Mouse (Mus musculus) lung, adult 2 months (tissue): ENCODE data around the gene Gm20716.

Experiments
- CTCF ChIP-seq: fragments of 200-500 bp; IDR thresholded peaks from 2 replicates; pipeline ENCODE4 v1.5.1; 2011; ENCODE audit warnings: mild to moderate bottlenecking, low read length, control low read depth; ENCODE audit not compliant: insufficient read depth
- POLR2A ChIP-seq: fragments of 200-500 bp; IDR thresholded peaks from 2 replicates; pipeline ENCODE4 v1.6.1; 2011; ENCODE audit warnings: low read depth, mild to moderate bottlenecking, control low read depth, low read length, borderline replicate concordance; ENCODE audit errors: extremely low read depth

GRCm38 (mm10) chr2:168168892-168169799, 61.0 kb downstream of the Gm20716 start:
- TF ChIP-seq CTCF (no peak), POLR2A (no peak)
